Mouse (Mus musculus): ENCODE results near the gene BC005537. TPM values are rescaled to one million over a fixed set of nuclear protein-coding genes. Genes with fewer than 3 reads are reported as not detected.
A peak's percentile ranks its signal among the peaks of the same experiment; 100 is the strongest.
"Not testable (repeated sequence)": the region's sequence is repeated elsewhere in the genome, so short reads cannot be mapped to it uniquely, and the experiment has no call there.

BC005537 gene
- polyA plus RNA-seq, 1 experiment: 21.6 TPM

DNA sequence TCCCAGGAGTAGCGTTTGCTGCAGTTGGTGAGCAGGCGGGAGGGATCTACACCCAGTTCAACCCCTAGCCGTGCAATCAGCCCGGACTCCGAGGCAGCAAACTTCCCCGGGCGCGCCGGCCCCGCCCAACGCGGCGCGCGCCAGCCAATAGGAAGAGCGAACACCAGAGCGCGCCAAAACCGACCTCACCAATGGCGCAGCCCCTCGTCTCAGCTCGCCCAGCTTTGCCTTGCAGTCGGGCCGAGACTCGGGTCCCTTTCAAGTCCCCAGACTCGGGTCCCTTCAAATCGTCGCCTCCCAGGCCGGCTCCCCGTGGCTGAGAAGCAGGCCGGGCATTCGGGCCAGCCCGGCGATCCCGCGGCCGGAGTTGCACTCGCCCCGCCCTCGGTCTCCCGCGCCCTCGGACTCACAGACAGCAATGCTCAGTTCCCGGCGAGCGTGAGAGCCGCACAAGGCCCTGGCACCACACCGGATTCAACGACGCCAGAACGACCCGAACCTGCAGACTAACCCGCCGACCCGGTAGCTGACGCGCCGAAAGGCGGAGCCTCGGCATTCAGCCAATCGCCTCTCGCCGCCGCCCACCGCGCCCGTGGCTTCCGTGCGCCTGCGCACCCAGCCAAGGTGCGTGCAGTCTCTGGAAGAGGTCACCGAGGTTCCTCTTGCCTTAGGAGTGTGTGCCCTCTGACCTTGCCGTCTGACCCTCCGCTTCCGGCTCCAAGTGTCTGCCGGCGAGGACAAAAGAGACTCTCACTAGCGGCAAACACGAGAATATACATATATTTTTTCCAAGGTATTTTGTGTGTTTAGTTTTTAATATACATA lies 39.8 kb upstream of the BC005537 start, which contains the start of gene Gmnn:
TSS of gene Gmnn (minus strand) at position 521 of the 825 bp plus-strand sequence.
- TF ChIP-seq POLR2A (IDR thresholded peaks at IDR 0.05; ENCODE audit: low read depth, low read length) (peak; percentile 22; the same call in 1 of the 2 replicates), CTCF (IDR thresholded peaks at IDR 0.05; ENCODE audit: extremely low read depth, insufficient read length, insufficient replicate concordance, low read depth, low read length) (no peak)
- H3K4me3 ChIP-seq (ENCODE audit: low read depth, low read length): peak within 1 kb of the TSS; percentile 88
- under 1% methylated on average over 79 of the region's 79 CpGs for WGBS
- peaks cover 3% of the 10 kb centered on the region; the same call in 1 of the 2 replicates for H3K4me1 ChIP-seq (ENCODE audit: control insufficient read depth, insufficient read depth, insufficient read length, low read length)
- peaks cover 14% of the 10 kb centered on the region for H3K36me3 ChIP-seq (ENCODE audit: control insufficient read depth, insufficient read depth, low read length)
- no peaks in the 10 kb centered on the region for H3K27me3 ChIP-seq (ENCODE audit: control insufficient read depth, insufficient read depth, low read length)
- peak within 1 kb of the TSS; percentile 93 for H3K27ac ChIP-seq (ENCODE audit: insufficient read depth, low read depth, low read length)

DNA sequence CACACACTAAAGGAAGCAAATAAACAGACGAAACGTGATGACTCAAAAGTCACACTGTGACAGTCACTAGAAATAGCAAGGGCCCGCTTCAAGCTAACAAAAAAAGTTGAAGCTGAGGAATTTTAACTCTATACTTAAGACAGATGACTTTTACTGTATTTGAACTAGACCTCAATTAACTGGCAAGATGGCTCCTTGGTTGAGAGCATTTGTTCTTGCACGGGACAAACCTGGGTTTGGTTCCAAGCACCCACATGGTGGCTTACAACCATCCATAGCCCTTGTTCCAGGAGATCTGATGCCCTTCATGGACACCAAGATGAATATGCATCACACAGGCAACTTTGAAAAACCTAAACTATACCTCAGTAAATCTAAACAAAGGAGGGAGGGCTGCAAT lies 39.2 kb upstream of the BC005537 start:
- Histone ChIP-seq H3K4me3 (ENCODE audit: low read depth, low read length) (peak overlapping the region; percentile 88), H3K27ac (ENCODE audit: insufficient read depth, low read depth, low read length) (peak overlapping the region; percentile 93; the same call in 1 of the 2 replicates), H3K36me3 (ENCODE audit: control insufficient read depth, insufficient read depth, low read length) (peaks cover 11% of the 10 kb centered on the region), H3K4me1 (ENCODE audit: control insufficient read depth, insufficient read depth, insufficient read length, low read length) (peaks cover 3% of the 10 kb centered on the region; the same call in 1 of the 2 replicates), H3K27me3 (ENCODE audit: control insufficient read depth, insufficient read depth, low read length) (no peaks in the 10 kb centered on the region)
- WGBS: 7% methylated on average over 4 of the region's 4 CpGs
- TF ChIP-seq POLR2A (IDR thresholded peaks at IDR 0.05; ENCODE audit: low read depth, low read length): no peak
- TF ChIP-seq CTCF (IDR thresholded peaks at IDR 0.05; ENCODE audit: extremely low read depth, insufficient read length, insufficient replicate concordance, low read depth, low read length): no peak

DNA sequence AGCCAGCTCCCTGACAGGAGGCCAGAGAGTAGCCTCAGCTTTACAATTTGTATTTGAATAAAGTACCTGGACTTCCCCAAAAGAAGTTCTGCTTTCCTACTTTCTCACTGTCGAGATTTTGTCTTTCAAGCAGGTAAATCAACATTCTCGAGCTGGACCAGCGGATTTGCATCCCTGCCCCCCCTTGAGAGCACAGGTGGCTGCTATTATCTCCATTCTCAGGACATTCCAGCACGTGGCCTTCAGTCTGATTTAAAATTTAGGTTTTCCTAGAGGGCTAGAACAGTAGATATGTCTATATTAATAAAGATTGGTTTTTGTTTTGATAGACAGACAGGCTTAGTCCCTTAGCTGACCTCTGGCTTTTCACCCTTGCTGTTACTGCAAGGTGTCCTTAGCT lies 33.6 kb upstream of the BC005537 start:
- not testable (repeated sequence) for H3K4me3 ChIP-seq (ENCODE audit: low read depth, low read length); H3K4me1 ChIP-seq (ENCODE audit: control insufficient read depth, insufficient read depth, insufficient read length, low read length); H3K36me3 ChIP-seq (ENCODE audit: control insufficient read depth, insufficient read depth, low read length); H3K27me3 ChIP-seq (ENCODE audit: control insufficient read depth, insufficient read depth, low read length); H3K27ac ChIP-seq (ENCODE audit: insufficient read depth, low read depth, low read length)
- 71% methylated on average over 4 of the region's 4 CpGs for WGBS

DNA sequence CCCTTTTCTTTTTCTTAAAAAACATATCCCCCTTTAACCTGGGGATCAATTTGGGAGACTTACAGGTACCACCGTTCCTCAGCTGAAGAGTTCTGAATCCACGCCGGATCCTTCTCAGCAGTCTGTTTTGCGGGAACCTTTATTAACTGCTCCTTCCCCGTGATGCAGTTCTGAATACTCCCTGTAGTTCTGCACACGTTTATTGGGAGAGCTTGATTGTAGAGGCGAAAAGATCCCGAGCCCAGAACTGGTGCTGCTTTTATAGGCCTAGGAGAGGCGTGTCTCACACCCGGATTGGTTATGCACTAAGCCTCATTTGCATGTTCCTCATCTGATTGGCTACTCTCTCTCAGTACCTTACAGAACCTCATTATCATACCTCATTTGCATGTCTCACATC lies 30.0 kb upstream of the BC005537 start:
- not testable (repeated sequence) for H3K27ac ChIP-seq (ENCODE audit: insufficient read depth, low read depth, low read length); H3K4me1 ChIP-seq (ENCODE audit: control insufficient read depth, insufficient read depth, insufficient read length, low read length); H3K36me3 ChIP-seq (ENCODE audit: control insufficient read depth, insufficient read depth, low read length); H3K4me3 ChIP-seq (ENCODE audit: low read depth, low read length); H3K27me3 ChIP-seq (ENCODE audit: control insufficient read depth, insufficient read depth, low read length)
- WGBS: 92% methylated on average over 10 of the region's 10 CpGs

DNA sequence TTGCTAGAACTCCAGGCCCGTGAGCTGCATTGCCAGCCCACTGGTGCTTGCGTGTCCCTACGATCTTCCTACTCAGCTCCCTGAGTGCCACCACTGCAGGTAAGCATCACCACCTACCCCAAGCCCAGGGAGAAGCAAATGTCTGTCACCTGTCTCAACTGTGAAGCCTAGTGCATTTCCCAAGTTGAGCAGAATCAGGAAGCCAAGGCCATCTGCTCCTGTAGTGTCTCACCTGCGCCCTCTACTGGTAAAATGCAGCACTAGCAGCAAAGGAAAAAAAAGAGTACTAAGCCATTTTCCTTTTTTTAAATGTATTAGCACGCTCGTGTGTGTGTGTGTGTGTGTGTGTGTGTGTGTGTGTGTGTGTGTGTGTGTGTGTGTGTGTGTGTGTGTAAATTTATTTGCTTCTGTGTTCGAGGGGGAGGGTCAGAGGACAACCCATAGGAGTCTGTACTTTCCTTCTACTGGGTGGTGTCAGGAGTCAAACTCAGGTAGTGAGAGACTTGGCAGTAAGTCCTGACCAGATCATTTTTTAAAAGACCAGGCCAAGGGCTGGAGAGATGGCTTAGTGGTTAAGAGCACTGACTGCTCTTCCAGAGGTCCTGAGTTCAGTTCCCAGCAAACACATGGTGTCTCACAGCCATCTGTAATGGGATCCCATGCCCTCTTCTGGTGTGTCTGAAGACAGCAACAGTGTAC lies 25.2 kb upstream of the BC005537 start:
- no peaks in the 10 kb centered on the region for H3K36me3 ChIP-seq (ENCODE audit: control insufficient read depth, insufficient read depth, low read length)
- peak; percentile 76; the same call in 1 of the 2 replicates for TF ChIP-seq CTCF (IDR thresholded peaks at IDR 0.05; ENCODE audit: extremely low read depth, insufficient read length, insufficient replicate concordance, low read depth, low read length)
- no peak for TF ChIP-seq POLR2A (IDR thresholded peaks at IDR 0.05; ENCODE audit: low read depth, low read length)
- 43% methylated on average over 7 of the region's 7 CpGs for WGBS

DNA sequence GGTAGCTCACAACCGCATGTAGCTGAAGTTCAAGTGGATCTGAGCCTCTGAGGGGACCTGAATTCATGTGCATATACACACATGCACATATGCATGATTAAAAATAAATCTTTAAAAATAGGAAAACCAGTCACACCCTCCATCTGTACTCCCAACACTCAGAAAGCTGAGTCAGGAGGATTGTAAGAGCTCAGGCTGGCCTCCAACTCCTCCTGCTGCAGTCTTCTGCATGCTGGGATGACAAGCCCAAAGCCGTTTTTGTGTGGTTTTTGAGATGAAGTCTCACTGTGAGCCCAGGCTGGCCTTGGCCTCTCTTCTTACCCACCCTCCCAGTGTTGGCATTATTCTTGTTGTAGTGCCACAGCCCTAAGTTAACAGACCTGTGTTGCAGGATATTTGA lies 23.4 kb upstream of the BC005537 start:
- Histone ChIP-seq H3K27ac (ENCODE audit: insufficient read depth, low read depth, low read length) (no peak overlapping the region), H3K4me3 (ENCODE audit: low read depth, low read length) (no peak overlapping the region), H3K36me3 (ENCODE audit: control insufficient read depth, insufficient read depth, low read length) (no peaks in the 10 kb centered on the region), H3K4me1 (ENCODE audit: control insufficient read depth, insufficient read depth, insufficient read length, low read length) (peaks cover 7% of the 10 kb centered on the region; the same call in 1 of the 2 replicates), H3K27me3 (ENCODE audit: control insufficient read depth, insufficient read depth, low read length) (no peaks in the 10 kb centered on the region)
- WGBS: 79% methylated on average over 2 of the region's 2 CpGs
- TF ChIP-seq CTCF (IDR thresholded peaks at IDR 0.05; ENCODE audit: extremely low read depth, insufficient read length, insufficient replicate concordance, low read depth, low read length): no peak
- TF ChIP-seq POLR2A (IDR thresholded peaks at IDR 0.05; ENCODE audit: low read depth, low read length): no peak

More for the DNA sequence above, 25.2 kb upstream of the BC005537 start:
- H3K4me1 ChIP-seq (ENCODE audit: control insufficient read depth, insufficient read depth, insufficient read length, low read length): no peaks in the 10 kb centered on the region
- no peak overlapping the region for H3K27ac ChIP-seq (ENCODE audit: insufficient read depth, low read depth, low read length)
- H3K27me3 ChIP-seq (ENCODE audit: control insufficient read depth, insufficient read depth, low read length): no peaks in the 10 kb centered on the region
- H3K4me3 ChIP-seq (ENCODE audit: low read depth, low read length): no peak overlapping the region

DNA sequence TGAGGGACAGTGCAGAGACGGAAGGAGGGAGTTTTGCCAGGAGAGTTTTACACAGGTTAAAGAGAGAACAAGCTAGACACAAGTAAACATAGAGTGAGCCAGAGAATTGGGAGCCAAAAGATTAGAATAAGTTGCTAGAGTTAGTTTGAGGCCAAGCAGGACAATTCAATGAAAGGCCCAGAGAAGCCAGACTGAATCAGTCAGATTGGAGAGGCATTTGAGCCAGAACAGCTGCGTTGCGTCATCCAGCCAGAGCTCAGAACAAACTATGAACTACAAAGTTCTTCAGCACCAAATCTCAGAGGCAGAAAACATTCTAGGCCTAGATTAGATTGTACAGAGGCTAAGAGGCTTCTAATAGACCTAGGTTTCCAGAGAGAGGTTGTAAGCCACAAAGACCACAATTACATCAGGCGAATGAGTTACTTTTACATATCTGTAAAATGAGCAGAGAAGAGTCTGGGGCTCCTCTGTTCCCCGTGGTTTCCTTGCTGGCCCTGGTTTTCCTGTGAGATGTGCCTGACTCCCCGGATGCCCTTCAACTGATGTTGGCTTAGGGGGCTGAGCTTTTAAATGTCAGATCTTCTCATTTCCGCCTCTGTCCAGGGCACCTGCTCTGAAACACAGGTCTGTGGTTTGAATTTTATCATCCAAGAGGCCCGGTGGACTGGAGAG lies 22.6 kb upstream of the BC005537 start:
- H3K36me3 ChIP-seq (ENCODE audit: control insufficient read depth, insufficient read depth, low read length): no peaks in the 10 kb centered on the region
- no peaks in the 10 kb centered on the region for H3K27me3 ChIP-seq (ENCODE audit: control insufficient read depth, insufficient read depth, low read length)
- H3K27ac ChIP-seq (ENCODE audit: insufficient read depth, low read depth, low read length): no peak overlapping the region
- peaks cover 7% of the 10 kb centered on the region; the same call in 1 of the 2 replicates for H3K4me1 ChIP-seq (ENCODE audit: control insufficient read depth, insufficient read depth, insufficient read length, low read length)
- WGBS: 80% methylated on average over 8 of the region's 8 CpGs
- H3K4me3 ChIP-seq (ENCODE audit: low read depth, low read length): no peak overlapping the region
- TF ChIP-seq POLR2A (IDR thresholded peaks at IDR 0.05; ENCODE audit: low read depth, low read length) (no peak), CTCF (IDR thresholded peaks at IDR 0.05; ENCODE audit: extremely low read depth, insufficient read length, insufficient replicate concordance, low read depth, low read length) (no peak)
